Mouse (Mus musculus) olfactory bulb, adult 2 months (tissue): ENCODE results near the gene Hdac11. TPM values are rescaled to one million over a fixed set of nuclear protein-coding genes. Genes with fewer than 3 reads are reported as not detected.

ENCODE experiments used
- H3K27ac ChIP-seq: fragments of 200-500 bp; 2 replicates; pipeline ENCODE4 v1.5.1; 2012; ENCODE audit warnings: low read depth, low read length; ENCODE audit not compliant: insufficient read depth
- H3K4me1 ChIP-seq: fragments of 200-500 bp; 2 replicates; pipeline ENCODE4 v1.6.1; 2012; ENCODE audit warnings: low read length; ENCODE audit not compliant: control insufficient read depth, insufficient read depth
- H3K4me3 ChIP-seq: fragments of 200-500 bp; 2 replicates; pipeline ENCODE4 v1.5.1; 2012; ENCODE audit warnings: mild to moderate bottlenecking, low read depth, low read length, moderate library complexity; ENCODE audit not compliant: insufficient read depth
- CTCF ChIP-seq: fragments of 200-500 bp; IDR thresholded peaks from 2 replicates; pipeline ENCODE4 v1.5.1; 2012; ENCODE audit warnings: low read depth, mild to moderate bottlenecking, low read length, moderate library complexity; ENCODE audit not compliant: insufficient read depth
- POLR2A ChIP-seq: fragments of 200-500 bp; IDR thresholded peaks from 2 replicates; pipeline ENCODE4 v1.6.1; 2012; ENCODE audit warnings: mild to moderate bottlenecking, low read depth, low read length, moderate library complexity; ENCODE audit not compliant: insufficient read depth
- WGBS: fragments of 180-500 bp; shearing (Covaris S2); methylation state at CpG from one replicate; pipeline ENCODE4 v1.1.7; 2018; 5-methylcytosine and 5-hydroxymethylcytosine counted together
- polyA plus RNA-seq: library from polyadenylated mRNA; stranded (reverse); fragments of >200 nt; gene quantifications from 2 replicates; pipeline ENCODE4 v1.2.4, GENCODE M21; 2012; ENCODE audit warnings: low replicate concordance; ENCODE audit not compliant: missing spikeins, insufficient read depth, insufficient read length

Hdac11 gene
- polyA plus RNA-seq, 1 experiment, result not detected

DNA sequence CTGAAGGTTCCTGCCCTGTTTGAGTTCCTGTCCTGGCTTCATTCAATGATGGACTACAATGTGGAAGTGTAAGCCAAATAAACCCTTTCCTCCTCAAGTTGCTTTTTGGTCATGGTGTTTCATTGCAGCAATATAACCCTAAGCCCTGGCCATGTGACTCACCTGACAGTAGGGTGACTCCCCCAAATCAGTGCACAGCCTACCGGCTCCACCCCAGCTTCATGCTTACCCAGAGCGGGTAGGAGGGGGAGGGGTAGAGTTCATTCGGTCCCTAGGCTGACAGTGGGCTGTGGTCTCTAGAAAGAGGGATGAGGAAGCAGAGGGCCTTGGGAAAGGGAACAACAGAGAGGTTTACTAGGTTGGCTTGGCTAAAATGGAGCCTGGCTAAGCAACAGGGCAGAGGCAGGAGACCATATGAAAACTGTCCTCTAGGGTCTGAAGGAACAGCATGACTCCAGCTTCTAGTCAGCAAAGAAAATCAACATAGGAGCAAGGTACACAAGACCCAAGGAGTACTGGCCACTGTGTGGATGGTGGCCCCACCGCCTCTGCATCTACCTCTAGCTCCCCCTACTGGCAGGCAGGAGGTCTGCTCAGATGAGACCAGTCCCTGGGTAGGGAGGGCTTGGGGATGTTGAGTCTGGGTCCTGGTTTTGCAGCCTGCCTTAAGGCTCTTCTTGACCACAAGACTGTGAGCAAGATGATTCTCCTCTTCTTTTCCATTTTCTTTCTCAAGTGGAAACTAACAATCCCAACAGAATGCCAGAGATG lies 29.9 kb downstream of the Hdac11 start:
- Histone ChIP-seq H3K4me3 (no peak overlapping the region), H3K4me1 (peaks cover 5% of the 10 kb centered on the region), H3K27ac (no peak overlapping the region)
- WGBS, result 71% methylated on average over 4 of the region's 4 CpGs
- no peak for TF ChIP-seq POLR2A
- no peak for TF ChIP-seq CTCF

DNA sequence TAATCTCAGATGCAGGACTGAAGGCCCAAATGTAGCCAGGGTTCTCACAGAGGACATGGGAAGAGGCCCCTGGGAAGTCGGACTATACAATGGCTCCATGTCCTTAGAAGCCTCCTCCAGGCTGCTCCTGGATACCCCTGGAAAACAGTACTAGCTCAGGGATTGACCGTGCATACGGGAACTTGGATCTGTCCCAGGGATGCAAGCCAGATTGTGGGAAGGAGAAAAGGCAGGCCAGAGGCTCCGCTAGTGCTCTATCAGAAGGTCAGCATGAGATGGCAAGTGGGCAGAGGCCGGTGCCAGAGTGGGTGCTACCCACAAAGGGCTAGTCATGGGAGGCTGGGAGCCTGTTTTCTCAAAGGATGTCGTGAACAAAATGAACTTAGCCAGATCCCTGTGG lies 30.5 kb downstream of the Hdac11 start:
- H3K4me1 ChIP-seq, result peaks cover 9% of the 10 kb centered on the region
- 53% methylated on average over 6 of the region's 6 CpGs for WGBS
- TF ChIP-seq CTCF (no peak), POLR2A (no peak)
- H3K27ac ChIP-seq, result no peak overlapping the region
- no peak overlapping the region for H3K4me3 ChIP-seq

DNA sequence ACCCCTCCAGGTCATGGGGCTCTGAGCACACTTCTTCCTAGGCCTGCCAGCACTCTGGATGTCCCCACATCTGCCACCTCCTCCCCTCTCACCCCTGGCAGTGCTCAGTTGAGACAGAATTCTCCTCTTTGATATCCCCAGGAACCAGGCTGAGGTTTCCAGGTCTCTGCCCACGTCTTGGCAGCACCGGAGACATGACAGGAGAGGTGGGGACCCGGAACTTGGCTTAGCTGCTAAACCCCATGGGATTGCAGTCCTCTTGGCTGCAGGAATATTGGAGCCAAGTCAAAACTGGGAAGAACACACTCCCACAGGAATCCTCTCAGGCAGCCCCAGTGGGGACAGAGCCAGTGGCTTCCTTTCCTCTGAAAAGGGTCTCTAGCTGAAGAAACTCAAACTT lies 31.4 kb downstream of the Hdac11 start:
- no peak overlapping the region for H3K27ac ChIP-seq
- peaks cover 9% of the 10 kb centered on the region for H3K4me1 ChIP-seq
- H3K4me3 ChIP-seq, result no peak overlapping the region
- TF ChIP-seq CTCF (no peak), POLR2A (no peak)
- 42% methylated on average over 3 of the region's 3 CpGs for WGBS

GRCm38 (mm10) chr6:91189971-91190370 lies 33.5 kb downstream of the Hdac11 start:
- H3K27ac ChIP-seq, result no peak overlapping the region
- H3K4me3 ChIP-seq, result no peak overlapping the region
- WGBS, result 88% methylated on average over 6 of the region's 6 CpGs
- TF ChIP-seq POLR2A, result no peak
- peaks cover 9% of the 10 kb centered on the region for H3K4me1 ChIP-seq

- no peak overlapping the region for H3K4me3 ChIP-seq
- H3K27ac ChIP-seq, result no peak overlapping the region
- no peak for TF ChIP-seq POLR2A
- TF ChIP-seq CTCF, result no peak
- WGBS, result 71% methylated on average over 2 of the region's 2 CpGs
- H3K4me1 ChIP-seq, result peaks cover 9% of the 10 kb centered on the region
Measured at GRCm38 (mm10) chr6:91191465-91191864, 35.0 kb downstream of the Hdac11 start.

DNA sequence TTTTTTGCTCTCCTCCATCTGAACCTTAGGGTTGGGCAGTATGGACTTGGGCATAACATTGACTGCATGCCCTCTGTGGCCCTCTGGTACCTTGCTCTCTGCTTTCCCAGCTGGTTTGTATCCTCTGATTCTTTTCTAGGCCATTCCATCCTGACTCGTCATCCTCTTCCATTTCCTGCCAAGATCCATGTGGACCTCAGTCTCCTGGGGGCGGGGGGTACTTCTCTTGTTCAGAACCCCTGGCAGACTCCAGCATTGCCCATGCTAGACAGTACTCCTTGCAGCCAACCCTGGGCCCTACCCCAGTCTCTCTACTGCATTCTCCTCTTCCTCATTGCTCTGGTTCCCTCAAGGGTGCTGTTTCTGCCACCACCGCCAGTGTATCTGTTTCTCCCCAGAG lies 36.0 kb downstream of the Hdac11 start:
- no peak overlapping the region for H3K27ac ChIP-seq
- TF ChIP-seq POLR2A, result no peak
- no peak for TF ChIP-seq CTCF
- WGBS, result 78% methylated on average over 3 of the region's 3 CpGs

DNA sequence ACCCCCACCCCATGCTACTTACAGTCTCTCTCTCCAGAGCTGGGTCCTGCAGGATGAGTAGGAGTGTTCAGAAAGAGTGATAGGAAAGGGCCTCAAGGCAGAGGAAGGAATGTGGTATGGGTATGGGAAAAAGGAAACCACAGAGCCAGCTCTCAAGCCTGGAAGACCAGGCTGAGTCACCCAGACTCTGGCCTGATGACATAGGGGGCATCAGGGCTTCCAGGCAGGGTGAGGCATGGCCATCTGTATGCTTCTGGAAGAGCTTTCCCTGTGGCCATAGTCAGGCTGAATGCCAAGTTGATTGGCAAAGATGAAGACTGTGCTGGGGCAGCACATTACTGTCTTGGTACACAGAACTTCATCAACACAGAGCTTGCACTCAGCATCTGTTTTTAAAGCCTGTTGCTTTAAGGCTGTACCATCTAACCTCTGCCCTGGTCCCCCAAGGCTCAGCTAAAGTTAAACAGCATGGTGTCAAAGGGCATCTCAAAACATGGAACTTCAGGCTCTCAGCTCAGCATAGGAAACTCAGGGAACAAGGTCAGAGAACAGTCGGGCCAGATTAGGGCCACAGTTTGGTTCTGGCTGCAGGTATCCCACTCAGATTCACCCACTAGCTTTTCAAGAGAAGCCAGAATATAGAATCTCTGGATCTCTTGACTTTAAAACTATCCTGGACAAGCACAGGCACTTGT lies 36.5 kb downstream of the Hdac11 start:
- WGBS, result 86% methylated on average over 1 of the region's 1 CpGs
- TF ChIP-seq POLR2A, result no peak
- TF ChIP-seq CTCF, result no peak
- Histone ChIP-seq H3K4me1 (peaks cover 4% of the 10 kb centered on the region; the same call in 1 of the 2 replicates), H3K4me3 (no peak overlapping the region), H3K27ac (no peak overlapping the region)

More for the DNA sequence above, 36.0 kb downstream of the Hdac11 start:
- H3K4me3 ChIP-seq, result no peak overlapping the region
- H3K4me1 ChIP-seq, result peaks cover 9% of the 10 kb centered on the region

- 69% methylated on average over 2 of the region's 2 CpGs for WGBS
- TF ChIP-seq CTCF, result no peak
- no peak for TF ChIP-seq POLR2A
- H3K4me1 ChIP-seq, result peaks cover 17% of the 10 kb centered on the region
Measured at GRCm38 (mm10) chr6:91198456-91198855, 42.0 kb downstream of the Hdac11 start.

GRCm38 (mm10) chr6:91200429-91201188 lies 44.1 kb downstream of the Hdac11 start:
- Histone ChIP-seq H3K4me3 (no peak overlapping the region), H3K27ac (no peak overlapping the region), H3K4me1 (peaks cover 17% of the 10 kb centered on the region)
- TF ChIP-seq POLR2A (no peak), CTCF (no peak)
- WGBS, result 49% methylated on average over 8 of the region's 8 CpGs

More at GRCm38 (mm10) chr6:91198456-91198855, 42.0 kb downstream of the Hdac11 start:
- Histone ChIP-seq H3K27ac (no peak overlapping the region), H3K4me3 (no peak overlapping the region)
